Mouse (Mus musculus) midbrain, embryonic 16.5 days (tissue): ENCODE data around the gene Cdc42bpg. TPM values are rescaled to one million over a fixed set of nuclear protein-coding genes. Genes with fewer than 3 reads are reported as not detected.
"Not testable (repeated sequence)": the region's sequence is repeated elsewhere in the genome, so short reads cannot be mapped to it uniquely, and the experiment has no call there.

ENCODE experiments used
- ATAC-seq: fragments of 200-750 bp; cut with Nextera tagmentation; 2 replicates; pipeline ENCODE4 v1.8.0; 2017; ENCODE audit warnings: moderate TSS enrichment
- H3K27ac ChIP-seq: fragments of 300-500 bp; sonication (generic); 2 replicates; pipeline ENCODE4 v1.5.1; 2014; ENCODE audit warnings: mild to moderate bottlenecking, low read length, mixed read lengths
- H3K27me3 ChIP-seq: fragments of 300-500 bp; sonication (generic); 2 replicates; pipeline ENCODE4 v1.6.1; 2014; ENCODE audit warnings: low read depth, low read length, mixed read lengths; ENCODE audit not compliant: control insufficient read depth, insufficient read depth
- H3K36me3 ChIP-seq: fragments of 300-500 bp; sonication (generic); 2 replicates; pipeline ENCODE4 v1.6.1; 2014; ENCODE audit warnings: mild to moderate bottlenecking, low read length, moderate library complexity, mixed read lengths; ENCODE audit not compliant: control insufficient read depth, insufficient read depth
- H3K4me1 ChIP-seq: fragments of 300-500 bp; sonication (generic); 2 replicates; pipeline ENCODE4 v1.6.1; 2014; ENCODE audit warnings: mild to moderate bottlenecking, low read length, mixed read lengths; ENCODE audit not compliant: control insufficient read depth, insufficient read depth
- H3K4me2 ChIP-seq: fragments of 300-500 bp; sonication (generic); 2 replicates; pipeline ENCODE4 v1.6.1; 2014; ENCODE audit warnings: mild to moderate bottlenecking, low read length, mixed read lengths
- H3K4me3 ChIP-seq: fragments of 300-500 bp; sonication (generic); 2 replicates; pipeline ENCODE4 v1.5.1; 2014; ENCODE audit warnings: low read depth, mild to moderate bottlenecking, low read length, moderate library complexity, mixed read lengths
- H3K9ac ChIP-seq: fragments of 300-500 bp; sonication (generic); 2 replicates; pipeline ENCODE4 v1.6.1; 2014; ENCODE audit warnings: low read depth, low read length, mixed read lengths
- H3K9me3 ChIP-seq: fragments of 300-500 bp; sonication (generic); replicated peaks from 2 replicates; pipeline ENCODE4 v1.6.1; 2014; ENCODE audit warnings: mild to moderate bottlenecking, low read length, mixed read lengths; ENCODE audit not compliant: control insufficient read depth, poor library complexity, severe bottlenecking
- WGBS: fragments of 180-500 bp; shearing (Covaris S2); extraction: QIAGEN DNeasy Blood & Tissue Kit; methylation state at CpG from one replicate; pipeline ENCODE4 v1.1.7; 2014; 5-methylcytosine and 5-hydroxymethylcytosine counted together
- polyA plus RNA-seq: library from polyadenylated mRNA; unstranded; fragments of >200 nt; fragmentation: Nextera tagmentation; extraction: Ambion mirVana; gene quantifications from 2 replicates; pipeline ENCODE4 v1.2.1, GENCODE M21; 2015

Cdc42bpg gene
- polyA plus RNA-seq, 1 experiment from 2014 or later: 0.34 TPM

- not testable (repeated sequence) for H3K4me2 ChIP-seq, H3K4me3 ChIP-seq, H3K9ac ChIP-seq, H3K36me3 ChIP-seq, H3K4me1 ChIP-seq, ATAC-seq, H3K27ac ChIP-seq, H3K9me3 ChIP-seq, H3K27me3 ChIP-seq
- WGBS: 90% methylated on average over 3 of the region's 3 CpGs
Observed at GRCm38 (mm10) chr19:6311783-6312182, 5.5 kb downstream of the Cdc42bpg start.

GRCm38 (mm10) chr19:6313796-6314195, 7.5 kb downstream of the Cdc42bpg start:
- H3K36me3 ChIP-seq: no peaks in the 10 kb centered on the region; the same call in 1 of the 2 replicates
- no peaks in the 10 kb centered on the region for H3K9me3 ChIP-seq
- H3K27ac ChIP-seq: no peak overlapping the region
- ATAC-seq: no peak
- no peaks in the 10 kb centered on the region for H3K27me3 ChIP-seq
- H3K4me2 ChIP-seq: no peak overlapping the region
- WGBS: 91% methylated on average over 8 of the region's 8 CpGs
- no peaks in the 10 kb centered on the region for H3K4me1 ChIP-seq
- H3K9ac ChIP-seq: no peak overlapping the region
- H3K4me3 ChIP-seq: no peak overlapping the region

- Histone ChIP-seq H3K4me3 (no peak overlapping the region), H3K4me2 (no peak overlapping the region), H3K27ac (no peak overlapping the region), H3K9me3 (no peaks in the 10 kb centered on the region), H3K9ac (no peak overlapping the region), H3K4me1 (no peaks in the 10 kb centered on the region), H3K36me3 (no peaks in the 10 kb centered on the region; the same call in 1 of the 2 replicates), H3K27me3 (no peaks in the 10 kb centered on the region)
- WGBS: 86% methylated on average over 8 of the region's 8 CpGs
- ATAC-seq: no peak
Observed at GRCm38 (mm10) chr19:6314513-6314912, 8.3 kb downstream of the Cdc42bpg start.

GRCm38 (mm10) chr19:6315573-6315972, 9.3 kb downstream of the Cdc42bpg start:
- Histone ChIP-seq H3K4me1 (no peaks in the 10 kb centered on the region), H3K27ac (no peak overlapping the region), H3K4me2 (no peak overlapping the region), H3K27me3 (no peaks in the 10 kb centered on the region), H3K4me3 (no peak overlapping the region), H3K36me3 (no peaks in the 10 kb centered on the region; the same call in 1 of the 2 replicates), H3K9me3 (no peaks in the 10 kb centered on the region), H3K9ac (no peak overlapping the region)
- no peak for ATAC-seq
- 75% methylated on average over 14 of the region's 14 CpGs for WGBS

- Histone ChIP-seq H3K36me3 (no peaks in the 10 kb centered on the region; the same call in 1 of the 2 replicates), H3K4me2 (no peak overlapping the region), H3K9me3 (no peaks in the 10 kb centered on the region), H3K9ac (no peak overlapping the region), H3K4me3 (no peak overlapping the region), H3K4me1 (no peaks in the 10 kb centered on the region), H3K27me3 (no peaks in the 10 kb centered on the region), H3K27ac (no peak overlapping the region)
- no peak for ATAC-seq
- WGBS: 90% methylated on average over 12 of the region's 12 CpGs
Observed at GRCm38 (mm10) chr19:6318145-6318544, 11.9 kb downstream of the Cdc42bpg start.

- H3K9me3 ChIP-seq: no peaks in the 10 kb centered on the region
- no peak overlapping the region for H3K4me3 ChIP-seq
- no peak overlapping the region for H3K9ac ChIP-seq
- H3K4me2 ChIP-seq: no peak overlapping the region
- ATAC-seq: no peak
- H3K4me1 ChIP-seq: no peaks in the 10 kb centered on the region
- H3K27ac ChIP-seq: no peak overlapping the region
- H3K27me3 ChIP-seq: no peaks in the 10 kb centered on the region
- 92% methylated on average over 8 of the region's 8 CpGs for WGBS
- H3K36me3 ChIP-seq: no peaks in the 10 kb centered on the region; the same call in 1 of the 2 replicates
Observed at GRCm38 (mm10) chr19:6321358-6321757, 15.1 kb downstream of the Cdc42bpg start.

- Histone ChIP-seq H3K4me1 (no peaks in the 10 kb centered on the region), H3K27ac (no peak overlapping the region), H3K36me3 (no peaks in the 10 kb centered on the region; the same call in 1 of the 2 replicates), H3K27me3 (no peaks in the 10 kb centered on the region), H3K4me3 (no peak overlapping the region), H3K9ac (no peak overlapping the region), H3K9me3 (no peaks in the 10 kb centered on the region), H3K4me2 (no peak overlapping the region)
- no peak for ATAC-seq
- 85% methylated on average over 33 of the region's 33 CpGs for WGBS
Observed at GRCm38 (mm10) chr19:6321786-6322621, 15.7 kb downstream of the Cdc42bpg start.

GRCm38 (mm10) chr19:6324751-6325150, 18.5 kb downstream of the Cdc42bpg start:
- Histone ChIP-seq H3K4me2 (no peak overlapping the region), H3K9ac (no peak overlapping the region), H3K36me3 (no peaks in the 10 kb centered on the region), H3K4me3 (no peak overlapping the region), H3K27me3 (no peaks in the 10 kb centered on the region), H3K27ac (no peak overlapping the region), H3K9me3 (no peaks in the 10 kb centered on the region), H3K4me1 (no peaks in the 10 kb centered on the region)
- 84% methylated on average over 9 of the region's 9 CpGs for WGBS
- no peak for ATAC-seq

GRCm38 (mm10) chr19:6331178-6331577, 24.9 kb downstream of the Cdc42bpg start:
- no peaks in the 10 kb centered on the region for H3K27me3 ChIP-seq
- no peak for ATAC-seq
- 67% methylated on average over 5 of the region's 5 CpGs for WGBS
- H3K9ac ChIP-seq: peak overlapping the region; percentile 40; the same call in 1 of the 2 replicates
- no peak overlapping the region for H3K4me3 ChIP-seq
- H3K36me3 ChIP-seq: no peaks in the 10 kb centered on the region
- H3K4me2 ChIP-seq: no peak overlapping the region
- peaks cover 10% of the 10 kb centered on the region for H3K4me1 ChIP-seq
- H3K9me3 ChIP-seq: no peaks in the 10 kb centered on the region
- no peak overlapping the region for H3K27ac ChIP-seq
